ENCODE assay signal across 10 mouse cellular contexts in genomic region chr14:103651562-103651961, GRCm38 (mm10). TPM values are rescaled to one million over a fixed set of nuclear protein-coding genes. Genes with fewer than 3 reads are reported as not detected.
DNase-seq lines count a peak whose midpoint lies in the region; ATAC-seq and TF ChIP-seq lines count a peak whose summit lies in the region.
"Had no signal": no experiment of that assay in that cellular context is flagged by ENCODE, and none has a peak within 500 bp of the region (broad histone marks: within the 10 kb centered on the region; RNA-seq: fewer than 3 reads in every experiment).

No protein-coding gene starts in this region.

- DNase-seq in heart, adult 11 months, result peak; percentile 21
- no peak for DNase-seq in heart, adult 9 months (ENCODE audit: low spot score in 2 of 2)
- DNase-seq in testis, postnatal 14 days (ENCODE audit: low spot score), result peak; percentile 1
- no peak for DNase-seq in testis, postnatal 10 days (ENCODE audit: low spot score)
- no peak for DNase-seq in limb, embryonic 14.5 days (ENCODE audit: low spot score)
- DNase-seq in stomach, postnatal 0 days (ENCODE audit: low spot score), result no peak
- no peak for DNase-seq in adrenal gland, postnatal 36 days
- no peak for DNase-seq in right cerebral cortex, postnatal 4 days
- DNase-seq: adrenal gland, postnatal 25 days had no signal

- peak overlapping the region; percentile 98; the same call in 1 of the 2 replicates for H3K4me2 ChIP-seq in limb, embryonic 14.5 days (replicated peaks; ENCODE audit: low read depth, low read length, severe bottlenecking)
- H3K4me2 ChIP-seq in stomach, postnatal 0 days (replicated peaks; ENCODE audit: low read depth), result peak overlapping the region; percentile 96; the same call in 1 of the 2 replicates

- no peak overlapping the region for H3K4me3 ChIP-seq in limb, embryonic 14.5 days (replicated peaks; ENCODE audit: low read length)
- H3K4me3 ChIP-seq in stomach, postnatal 0 days (ENCODE audit: low read depth, low read length), result peak overlapping the region; percentile 59; the same call in 1 of the 2 replicates

- TF ChIP-seq CTCF in stomach, postnatal 0 days (IDR thresholded peaks at IDR 0.05; ENCODE audit: low read depth), result no peak

- H3K9me3 ChIP-seq in limb, embryonic 14.5 days (ENCODE audit: control insufficient read depth, low read length), result no peaks in the 10 kb centered on the region
- no peaks in the 10 kb centered on the region for H3K9me3 ChIP-seq in stomach, postnatal 0 days (ENCODE audit: control insufficient read depth, low read length)

- H3K27me3 ChIP-seq in limb, embryonic 14.5 days (ENCODE audit: control insufficient read depth, insufficient read depth, low read length), result peaks cover 10% of the 10 kb centered on the region; the same call in 1 of the 2 replicates
- H3K27me3 ChIP-seq in stomach, postnatal 0 days (ENCODE audit: control insufficient read depth, insufficient read depth, low read length), result 0 out of 2 replicates have a peak, but pooled peaks cover 2% of the 10 kb centered on the region

- TF ChIP-seq EP300 in stomach, postnatal 0 days (optimal IDR thresholded peaks at IDR 0.05), result no peak

- H3K27ac ChIP-seq in limb, embryonic 14.5 days (replicated peaks; ENCODE audit: low read depth, low read length), result no peak overlapping the region
- H3K27ac ChIP-seq in stomach, postnatal 0 days (replicated peaks), result no peak overlapping the region

- ATAC-seq in limb, embryonic 14.5 days (ENCODE audit: low FRiP score, low read depth), result no peak
- ATAC-seq in stomach, postnatal 0 days (ENCODE audit: low FRiP score, low TSS enrichment), result no peak

- H3K9ac ChIP-seq in limb, embryonic 14.5 days (ENCODE audit: low read depth, low read length, severe bottlenecking), result no peak overlapping the region
- H3K9ac ChIP-seq in stomach, postnatal 0 days (ENCODE audit: low read length), result no peak overlapping the region

- TF ChIP-seq POLR2A in limb, embryonic 14.5 days (IDR thresholded peaks at IDR 0.05; ENCODE audit: borderline replicate concordance, extremely low read depth, insufficient read depth, insufficient read length), result no peak

- H3K4me1 ChIP-seq in limb, embryonic 14.5 days (ENCODE audit: control insufficient read depth, insufficient read depth, low read length), result peaks cover 3% of the 10 kb centered on the region; the same call in 1 of the 2 replicates
- H3K4me1 ChIP-seq in stomach, postnatal 0 days (replicated peaks; ENCODE audit: control insufficient read depth, insufficient read depth), result no peaks in the 10 kb centered on the region; the same call in 1 of the 2 replicates

- WGBS in limb, embryonic 14.5 days, result 48% methylated on average over 2 of the region's 2 CpGs
- WGBS in stomach, postnatal 0 days, result 48% methylated on average over 2 of the region's 2 CpGs

- H3K36me3 ChIP-seq in limb, embryonic 14.5 days (ENCODE audit: control insufficient read depth, insufficient read depth, low read length), result no peaks in the 10 kb centered on the region
- no peaks in the 10 kb centered on the region for H3K36me3 ChIP-seq in stomach, postnatal 0 days (ENCODE audit: control insufficient read depth, insufficient read depth, low read length)

RNA-seq across cellular contexts. Expression of gene Slain1, which starts 1.5 kb away (rescaled TPM):
- 4.4 and 4.6 TPM in 2 replicates for polyA plus RNA-seq in limb, embryonic 14.5 days (2012; rRNA removed)
- 1.8 and 2.0 TPM in 2 replicates for polyA plus RNA-seq in limb, embryonic 14.5 days (2014; fragmentation: Nextera tagmentation; extraction: Ambion mirVana)
- 0.93 and 1.1 TPM in 2 replicates for polyA plus RNA-seq in stomach, postnatal 0 days (2015; fragmentation: Nextera tagmentation; extraction: Ambion mirVana)
- total RNA-seq in adrenal gland, postnatal 36 days (2021), result 1 to 10 TPM; 2.0 to 2.3 TPM
- polyA plus RNA-seq: C2C12 had no signal

Comparison
In these comparisons a context has a peak if more than half of its experiments do, and no peak if none do; other contexts are left out.
1. DNase-seq: peak in heart, adult 11 months (single experiment) and testis, postnatal 14 days (single experiment); none in heart, adult 9 months (0 of 2), testis, postnatal 10 days (single experiment), limb, embryonic 14.5 days (single experiment), stomach, postnatal 0 days (single experiment), adrenal gland, postnatal 36 days (0 of 2) and right cerebral cortex, postnatal 4 days (single experiment).